Mouse (Mus musculus) limb, embryonic 14.5 days (tissue): ENCODE results near the gene Gm3776. TPM values are rescaled to one million over a fixed set of nuclear protein-coding genes. Genes with fewer than 3 reads are reported as not detected.
A peak's percentile ranks its signal among the peaks of the same experiment; 100 is the strongest.
"Not testable (repeated sequence)": the region's sequence is repeated elsewhere in the genome, so short reads cannot be mapped to it uniquely, and the experiment has no call there.

Experiments used
- ATAC-seq: fragments of 200-750 bp; cut with Nextera tagmentation; 2 replicates; pipeline ENCODE4 v1.8.0; 2017; ENCODE audit warnings: low read depth, moderate number of reproducible peaks, moderate TSS enrichment; ENCODE audit not compliant: low FRiP score
- DNase-seq: peaks from one replicate; pipeline ENCODE4 v3.0.0-alpha.2; 2015; ENCODE audit warnings: low spot score
- H3K27ac ChIP-seq: fragments of 300-500 bp; sonication (generic); replicated peaks from 2 replicates; pipeline ENCODE4 v1.5.1; 2014; ENCODE audit warnings: low read depth, mild to moderate bottlenecking, low read length, moderate library complexity, mixed read lengths
- H3K27me3 ChIP-seq: fragments of 300-500 bp; sonication (generic); 2 replicates; pipeline ENCODE4 v1.6.1; 2014; ENCODE audit warnings: low read length, mixed read lengths; ENCODE audit not compliant: control insufficient read depth, insufficient read depth
- H3K36me3 ChIP-seq: fragments of 300-500 bp; sonication (generic); 2 replicates; pipeline ENCODE4 v1.6.1; 2014; ENCODE audit warnings: mild to moderate bottlenecking, low read length, moderate library complexity, mixed read lengths; ENCODE audit not compliant: control insufficient read depth, insufficient read depth
- H3K4me1 ChIP-seq: fragments of 300-500 bp; sonication (generic); 2 replicates; pipeline ENCODE4 v1.6.1; 2014; ENCODE audit warnings: antibody characterized with exemption, low read length, mixed read lengths; ENCODE audit not compliant: control insufficient read depth, insufficient read depth
- H3K4me2 ChIP-seq: fragments of 300-500 bp; sonication (generic); replicated peaks from 2 replicates; pipeline ENCODE4 v1.6.1; 2014; ENCODE audit warnings: low read depth, mild to moderate bottlenecking, low read length, moderate library complexity; ENCODE audit not compliant: severe bottlenecking
- H3K4me3 ChIP-seq: fragments of 300-500 bp; sonication (generic); replicated peaks from 2 replicates; pipeline ENCODE4 v1.5.1; 2014; ENCODE audit warnings: low read length
- H3K9ac ChIP-seq: fragments of 300-500 bp; sonication (generic); 2 replicates; pipeline ENCODE4 v1.6.1; 2014; ENCODE audit warnings: mild to moderate bottlenecking, low read depth, low read length, moderate library complexity; ENCODE audit not compliant: severe bottlenecking
- H3K9me3 ChIP-seq: fragments of 300-500 bp; sonication (generic); 2 replicates; pipeline ENCODE4 v1.6.1; 2016; ENCODE audit warnings: low read length; ENCODE audit not compliant: control insufficient read depth
- WGBS: fragments of 180-500 bp; shearing (Covaris S2); extraction: QIAGEN DNeasy Blood & Tissue Kit; methylation state at CpG from one replicate; pipeline ENCODE4 v1.1.7; 2014; 5-methylcytosine and 5-hydroxymethylcytosine counted together
- polyA plus RNA-seq, 2 experiments: library from polyadenylated mRNA; depleted of rRNA in 1 of 2; stranded (reverse) in 1 of 2; unstranded in 1 of 2; fragments of >200 nt; fragmentation: Nextera tagmentation in 1 of 2; extraction: Ambion mirVana in 1 of 2; gene quantifications; 2 replicates each; pipeline versions ENCODE4 v1.2.1 to v1.2.3; 2012 to 2014

Gene Gm3776
- polyA plus RNA-seq, 2 experiments, result 0.70 to 2.6 TPM

- H3K4me1 ChIP-seq, H3K27me3 ChIP-seq, H3K4me3 ChIP-seq, H3K4me2 ChIP-seq, H3K36me3 ChIP-seq, DNase-seq, ATAC-seq, H3K27ac ChIP-seq, H3K9me3 ChIP-seq, H3K9ac ChIP-seq: not testable (repeated sequence)
- 76% methylated on average over 3 of the region's 4 CpGs for WGBS
These were observed 25.2 kb downstream of the Gm3776 start for GRCm38 (mm10) chr9:78282002-78282711.

GRCm38 (mm10) chr9:78289063-78289462, 32.1 kb downstream of the Gm3776 start:
- H3K4me1 ChIP-seq, H3K9me3 ChIP-seq, H3K27me3 ChIP-seq, H3K4me2 ChIP-seq, H3K36me3 ChIP-seq, H3K9ac ChIP-seq, ATAC-seq, DNase-seq, H3K4me3 ChIP-seq, H3K27ac ChIP-seq: not testable (repeated sequence)
- WGBS, result no CpG with 5 or more reads among the region's 1 CpGs

- WGBS, result 85% methylated on average over 3 of the region's 3 CpGs
- ATAC-seq, H3K36me3 ChIP-seq: not testable (repeated sequence)
These were observed 32.8 kb downstream of the Gm3776 start, which contains the start of gene Gm10639 for GRCm38 (mm10) chr9:78289723-78290122. TSS of gene Gm10639 (plus strand) at chr9:78289923.

GRCm38 (mm10) chr9:78292462-78292861, 35.5 kb downstream of the Gm3776 start:
- H3K4me3 ChIP-seq, H3K27me3 ChIP-seq, H3K4me1 ChIP-seq, H3K9me3 ChIP-seq, DNase-seq, H3K36me3 ChIP-seq, H3K27ac ChIP-seq, H3K4me2 ChIP-seq, ATAC-seq, H3K9ac ChIP-seq: not testable (repeated sequence)
- WGBS, result 57% methylated on average over 8 of the region's 8 CpGs

More at GRCm38 (mm10) chr9:78289723-78290122, 32.8 kb downstream of the Gm3776 start, which contains the start of gene Gm10639:
- DNase-seq, H3K9ac ChIP-seq, H3K27me3 ChIP-seq, H3K27ac ChIP-seq, H3K9me3 ChIP-seq, H3K4me2 ChIP-seq, H3K4me1 ChIP-seq, H3K4me3 ChIP-seq: not testable (repeated sequence)

- not testable (repeated sequence) for H3K36me3 ChIP-seq, H3K4me3 ChIP-seq, ATAC-seq, H3K4me2 ChIP-seq, H3K4me1 ChIP-seq, DNase-seq, H3K9ac ChIP-seq, H3K9me3 ChIP-seq, H3K27me3 ChIP-seq, H3K27ac ChIP-seq
- 70% methylated on average over 1 of the region's 1 CpGs for WGBS
These were observed 36.8 kb downstream of the Gm3776 start for GRCm38 (mm10) chr9:78293683-78294082.

- H3K27me3 ChIP-seq, H3K9me3 ChIP-seq, H3K4me3 ChIP-seq, DNase-seq, H3K27ac ChIP-seq, H3K36me3 ChIP-seq, H3K9ac ChIP-seq, H3K4me1 ChIP-seq, H3K4me2 ChIP-seq, ATAC-seq: not testable (repeated sequence)
- 68% methylated on average over 4 of the region's 7 CpGs for WGBS
These were observed 37.9 kb downstream of the Gm3776 start for GRCm38 (mm10) chr9:78294781-78295180.

GRCm38 (mm10) chr9:78296089-78296488, 39.2 kb downstream of the Gm3776 start:
- DNase-seq (peak; percentile 51), ATAC-seq (0 out of 2 replicates have a peak, but pooled peaks have one; percentile 30)
- not testable (repeated sequence) for H3K27me3 ChIP-seq

More at GRCm38 (mm10) chr9:78296089-78296488, 39.2 kb downstream of the Gm3776 start:
- H3K27ac ChIP-seq, H3K9me3 ChIP-seq, H3K9ac ChIP-seq, H3K4me3 ChIP-seq, H3K36me3 ChIP-seq, H3K4me2 ChIP-seq, H3K4me1 ChIP-seq: not testable (repeated sequence)
- WGBS, result 10% methylated on average over 6 of the region's 6 CpGs
